Mouse (Mus musculus): ENCODE results near the gene Fgfr2.

Gene Fgfr2

GRCm38 (mm10) chr7:133123999-133124700 lies 1.0 kb upstream of the Fgfr2 start, which contains the start of gene Ctbp2:
Gene Ctbp2 (minus strand): TSS chr7:133124354.
- no peak; the same call in 1 of the 2 replicates for TF ChIP-seq GATA4 (IDR thresholded peaks at IDR 0.05; ENCODE audit: insufficient replicate concordance, low read length)

- TF ChIP-seq GATA4 (IDR thresholded peaks at IDR 0.05; ENCODE audit: insufficient replicate concordance, low read length) = no peak
These were observed 539 bp downstream of the Fgfr2 start for GRCm38 (mm10) chr7:133122379-133123243.

GRCm38 (mm10) chr7:133121661-133122378 lies 1.3 kb downstream of the Fgfr2 start:
- TF ChIP-seq GATA4 (IDR thresholded peaks at IDR 0.05; ENCODE audit: insufficient replicate concordance, low read length) = no peak

GRCm38 (mm10) chr7:133121080-133121607 lies 2.0 kb downstream of the Fgfr2 start:
- TF ChIP-seq GATA4 (IDR thresholded peaks at IDR 0.05; ENCODE audit: insufficient replicate concordance, low read length) = no peak

GRCm38 (mm10) chr7:133120221-133120751 lies 2.9 kb downstream of the Fgfr2 start:
- TF ChIP-seq GATA4 (IDR thresholded peaks at IDR 0.05; ENCODE audit: insufficient replicate concordance, low read length) = no peak

GRCm38 (mm10) chr7:133117815-133118214 lies 5.3 kb downstream of the Fgfr2 start:
- no peak for TF ChIP-seq GATA4 (IDR thresholded peaks at IDR 0.05; ENCODE audit: insufficient replicate concordance, low read length)

- no peak for TF ChIP-seq GATA4 (IDR thresholded peaks at IDR 0.05; ENCODE audit: insufficient replicate concordance, low read length)
These were observed 6.6 kb downstream of the Fgfr2 start for GRCm38 (mm10) chr7:133116542-133116941.

- TF ChIP-seq GATA4 (IDR thresholded peaks at IDR 0.05; ENCODE audit: insufficient replicate concordance, low read length) = no peak
These were observed 7.3 kb downstream of the Fgfr2 start for GRCm38 (mm10) chr7:133115886-133116285.

GRCm38 (mm10) chr7:133114847-133115470 lies 8.2 kb downstream of the Fgfr2 start:
- no peak for TF ChIP-seq GATA4 (IDR thresholded peaks at IDR 0.05; ENCODE audit: insufficient replicate concordance, low read length)

- TF ChIP-seq GATA4 (IDR thresholded peaks at IDR 0.05; ENCODE audit: insufficient replicate concordance, low read length) = no peak
These were observed 9.8 kb downstream of the Fgfr2 start for GRCm38 (mm10) chr7:133113185-133113895.

- TF ChIP-seq GATA4 (IDR thresholded peaks at IDR 0.05; ENCODE audit: insufficient replicate concordance, low read length) = no peak
These were observed 10.8 kb downstream of the Fgfr2 start for GRCm38 (mm10) chr7:133112351-133112831.

GRCm38 (mm10) chr7:133109442-133109841 lies 13.7 kb downstream of the Fgfr2 start:
- TF ChIP-seq GATA4 (IDR thresholded peaks at IDR 0.05; ENCODE audit: insufficient replicate concordance, low read length) = no peak

GRCm38 (mm10) chr7:133108695-133109094 lies 14.5 kb downstream of the Fgfr2 start:
- TF ChIP-seq GATA4 (IDR thresholded peaks at IDR 0.05; ENCODE audit: insufficient replicate concordance, low read length) = no peak

- no peak for TF ChIP-seq GATA4 (IDR thresholded peaks at IDR 0.05; ENCODE audit: insufficient replicate concordance, low read length)
These were observed 20.6 kb downstream of the Fgfr2 start for GRCm38 (mm10) chr7:133102578-133102977.
